Comparison of ENCODE assay signal across 8 mouse cellular contexts in genomic region chr15:83779855-83780740, GRCm38 (mm10). TPM values are rescaled to one million over a fixed set of nuclear protein-coding genes. Genes with fewer than 3 reads are reported as not detected.
DNase-seq lines count a peak whose midpoint lies in the region; ATAC-seq lines count a peak whose summit lies in the region.

No protein-coding gene starts in this region.

- peak overlapping the region; percentile 51 for H3K4me3 ChIP-seq in heart, embryonic 15.5 days
- H3K4me3 ChIP-seq in hindbrain, embryonic 16.5 days (ENCODE audit: low read length), result peak overlapping the region; percentile 65
- peak overlapping the region; percentile 69 for H3K4me3 ChIP-seq in midbrain, embryonic 16.5 days (ENCODE audit: low read depth, low read length)

- H3K27ac ChIP-seq in heart, embryonic 15.5 days, result no peak overlapping the region
- no peak overlapping the region for H3K27ac ChIP-seq in hindbrain, embryonic 16.5 days (ENCODE audit: low read depth, low read length)
- H3K27ac ChIP-seq in midbrain, embryonic 16.5 days (ENCODE audit: low read length), result no peak overlapping the region

- H3K9ac ChIP-seq in heart, embryonic 15.5 days, result no peak overlapping the region
- H3K9ac ChIP-seq in hindbrain, embryonic 16.5 days (ENCODE audit: low read depth, low read length), result peak overlapping the region; percentile 82
- H3K9ac ChIP-seq in midbrain, embryonic 16.5 days (ENCODE audit: low read depth, low read length), result peak overlapping the region; percentile 81

- peaks cover 98% of the 10 kb centered on the region for H3K27me3 ChIP-seq in heart, embryonic 15.5 days
- peaks cover 4% of the 10 kb centered on the region; the same call in 1 of the 2 replicates for H3K27me3 ChIP-seq in hindbrain, embryonic 16.5 days (replicated peaks; ENCODE audit: control insufficient read depth, insufficient read depth, low read length)
- 0 out of 2 replicates have a peak, but pooled peaks cover 5% of the 10 kb centered on the region for H3K27me3 ChIP-seq in midbrain, embryonic 16.5 days (ENCODE audit: control insufficient read depth, insufficient read depth, low read depth, low read length)

- intact Hi-C loops in heart, postnatal 36 days (cut with DNase I), result no loop called here

- H3K36me3 ChIP-seq in heart, embryonic 15.5 days, result no peaks in the 10 kb centered on the region
- H3K36me3 ChIP-seq in hindbrain, embryonic 16.5 days (ENCODE audit: control insufficient read depth, insufficient read depth, low read length), result no peaks in the 10 kb centered on the region
- H3K36me3 ChIP-seq in midbrain, embryonic 16.5 days (ENCODE audit: control insufficient read depth, insufficient read depth, low read length), result no peaks in the 10 kb centered on the region

- DNase-seq in heart, postnatal 36 days, result no peak
- peak; percentile 45 for DNase-seq in embryo, embryonic 9.5 days (ENCODE audit: extremely low spot score)
- no peak for DNase-seq in thymus, adult 18-20 months
- no peak for DNase-seq in frontal cortex, adult 2 months (ENCODE audit: extremely low spot score in 1 of 2, low spot score in 1 of 2)

- 2% methylated on average over 42 of the region's 92 CpGs for WGBS in heart, embryonic 15.5 days
- WGBS in hindbrain, embryonic 16.5 days, result 6% methylated on average over 13 of the region's 92 CpGs
- 2% methylated on average over 52 of the region's 92 CpGs for WGBS in midbrain, embryonic 16.5 days

- no peaks in the 10 kb centered on the region for H3K9me3 ChIP-seq in heart, embryonic 15.5 days (replicated peaks)
- H3K9me3 ChIP-seq in hindbrain, embryonic 16.5 days (ENCODE audit: control insufficient read depth, low read length), result no peaks in the 10 kb centered on the region
- H3K9me3 ChIP-seq in midbrain, embryonic 16.5 days (replicated peaks; ENCODE audit: control insufficient read depth, low read length, poor library complexity, severe bottlenecking), result no peaks in the 10 kb centered on the region

- no peak for ATAC-seq in heart, embryonic 15.5 days (replicated peaks; ENCODE audit: insufficient number of reproducible peaks, insufficient read depth, low FRiP score, low read depth)
- ATAC-seq in hindbrain, embryonic 16.5 days, result peak; percentile 65
- ATAC-seq in midbrain, embryonic 16.5 days, result peak; percentile 57
- no peak for ATAC-seq in erythroblast, adult 5-6 weeks (replicated peaks; ENCODE audit: low FRiP score, poor library complexity, severe bottlenecking)

- H3K4me1 ChIP-seq in heart, embryonic 15.5 days (replicated peaks), result 0 out of 2 replicates have a peak, but pooled peaks cover 5% of the 10 kb centered on the region
- peaks cover 5% of the 10 kb centered on the region; the same call in 1 of the 2 replicates for H3K4me1 ChIP-seq in hindbrain, embryonic 16.5 days (ENCODE audit: control insufficient read depth, insufficient read depth, low read depth, low read length)
- peaks cover 10% of the 10 kb centered on the region; the same call in 1 of the 2 replicates for H3K4me1 ChIP-seq in midbrain, embryonic 16.5 days (ENCODE audit: control insufficient read depth, insufficient read depth, low read length)

- H3K4me2 ChIP-seq in heart, embryonic 15.5 days, result peak overlapping the region; percentile 90
- H3K4me2 ChIP-seq in hindbrain, embryonic 16.5 days (ENCODE audit: low read length), result peak overlapping the region; percentile 93
- H3K4me2 ChIP-seq in midbrain, embryonic 16.5 days (ENCODE audit: low read length), result peak overlapping the region; percentile 93

RNA-seq across cellular contexts. Expression of gene Mpped1, which starts 0.8 kb away (rescaled TPM):
- 0.15 and 0.20 TPM in 2 replicates for polyA plus RNA-seq in heart, embryonic 15.5 days (2015; fragmentation: Nextera tagmentation; extraction: Ambion mirVana)
- total RNA-seq in heart, postnatal 36 days (2021), result not detected
- polyA plus RNA-seq in hindbrain, embryonic 16.5 days (2015; fragmentation: Nextera tagmentation; extraction: Ambion mirVana), result 18.9 and 30.0 TPM in 2 replicates
- polyA plus RNA-seq in midbrain, embryonic 16.5 days (2015; fragmentation: Nextera tagmentation; extraction: Ambion mirVana), result 19.8 and 27.8 TPM in 2 replicates
- 127 and 144 TPM in 2 replicates for polyA plus RNA-seq in frontal cortex, adult 2 months (2012; rRNA removed)
- not detected in 2 replicates for total RNA-seq in erythroblast, adult 5-6 weeks (2015; ENCODE audit: low replicate concordance)
- total RNA-seq in erythroblast, adult 5-6 weeks (2017; ENCODE audit: low replicate concordance), result not detected in 2 replicates

RNA-seq across cellular contexts. Expression of gene Scube1, which starts 55.3 kb away (rescaled TPM):
- 4.8 and 7.9 TPM in 2 replicates for polyA plus RNA-seq in heart, embryonic 15.5 days (2015; fragmentation: Nextera tagmentation; extraction: Ambion mirVana)
- 1 to 10 TPM; 1.3 TPM for total RNA-seq in heart, postnatal 36 days (2021)
- polyA plus RNA-seq in hindbrain, embryonic 16.5 days (2015; fragmentation: Nextera tagmentation; extraction: Ambion mirVana), result 5.8 and 9.2 TPM in 2 replicates
- 8.7 and 12.2 TPM in 2 replicates for polyA plus RNA-seq in midbrain, embryonic 16.5 days (2015; fragmentation: Nextera tagmentation; extraction: Ambion mirVana)
- polyA plus RNA-seq in frontal cortex, adult 2 months (2012; rRNA removed), result 38.6 and 41.9 TPM in 2 replicates
- not detected in 2 replicates for total RNA-seq in erythroblast, adult 5-6 weeks (2015; ENCODE audit: low replicate concordance)
- not detected in 2 replicates for total RNA-seq in erythroblast, adult 5-6 weeks (2017; ENCODE audit: low replicate concordance)

Comparison
In these comparisons a context has a peak if more than half of its experiments do, and no peak if none do; other contexts are left out.
1. ATAC-seq: peak in hindbrain, embryonic 16.5 days (single experiment) and midbrain, embryonic 16.5 days (single experiment); none in heart, embryonic 15.5 days (single experiment) and erythroblast, adult 5-6 weeks (single experiment).
2. RNA of gene Mpped1, which starts 0.8 kb away (polyA plus RNA-seq): 127 to 144 TPM in frontal cortex, adult 2 months, 19.8 to 27.8 TPM in midbrain, embryonic 16.5 days and 18.9 to 30.0 TPM in hindbrain, embryonic 16.5 days; 0.15 to 0.20 TPM in heart, embryonic 15.5 days; every median in the first group is over 10 times any median in the second.
3. Peak in every context shown above with its lines, with median percentiles within 50 percentile points of each other: H3K4me2 ChIP-seq and H3K4me3 ChIP-seq.